Mouse (Mus musculus): Measurements from ENCODE around the gene Triobp. TPM values are rescaled to one million over a fixed set of nuclear protein-coding genes. Genes with fewer than 3 reads are reported as not detected.

Triobp gene
- polyA plus RNA-seq, 1 experiment from 2014 or later = 46.7 TPM

DNA sequence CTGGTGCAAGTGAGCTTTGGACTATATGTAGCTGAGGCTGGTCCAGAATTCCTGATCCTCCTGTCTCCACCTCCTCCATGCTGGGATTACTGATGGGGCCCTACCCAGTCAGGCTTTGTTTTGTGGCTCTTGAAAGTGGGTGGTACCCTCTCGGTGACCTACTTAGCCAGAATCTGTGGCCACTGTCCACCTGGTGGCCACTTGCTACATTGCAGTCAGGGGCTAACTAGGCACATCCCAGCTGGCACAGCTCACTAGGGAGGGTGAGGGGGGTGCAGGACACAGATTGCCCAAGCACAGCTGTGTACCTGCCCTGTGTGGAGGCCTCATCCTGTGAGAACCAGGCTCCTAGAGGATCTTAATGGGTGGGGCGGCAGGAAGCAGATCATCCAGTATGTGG, 15.4 kb downstream of the Triobp start:
- Histone ChIP-seq H3K4me3 (ENCODE audit: low read depth, low read length) (no peak overlapping the region), H3K9me3 (ENCODE audit: control insufficient read depth, low read length) (no peaks in the 10 kb centered on the region), H3K36me3 (ENCODE audit: control insufficient read depth, insufficient read depth, low read length) (no peaks in the 10 kb centered on the region), H3K27me3 (replicated peaks; ENCODE audit: control insufficient read depth, insufficient read depth, low read length) (no peaks in the 10 kb centered on the region), H3K4me1 (replicated peaks; ENCODE audit: control insufficient read depth, insufficient read depth, low read length) (0 out of 2 replicates have a peak, but pooled peaks cover 2% of the 10 kb centered on the region), H3K4me2 (no peak overlapping the region), H3K9ac (ENCODE audit: low read depth, low read length) (no peak overlapping the region), H3K27ac (ENCODE audit: low read depth, low read length) (no peak overlapping the region)
- DNase-seq (ENCODE audit: low spot score) = no peak
- no peak; the same call in 1 of the 2 replicates for ATAC-seq (replicated peaks; ENCODE audit: low FRiP score)
- 27% methylated on average over 2 of the region's 2 CpGs for WGBS

DNA sequence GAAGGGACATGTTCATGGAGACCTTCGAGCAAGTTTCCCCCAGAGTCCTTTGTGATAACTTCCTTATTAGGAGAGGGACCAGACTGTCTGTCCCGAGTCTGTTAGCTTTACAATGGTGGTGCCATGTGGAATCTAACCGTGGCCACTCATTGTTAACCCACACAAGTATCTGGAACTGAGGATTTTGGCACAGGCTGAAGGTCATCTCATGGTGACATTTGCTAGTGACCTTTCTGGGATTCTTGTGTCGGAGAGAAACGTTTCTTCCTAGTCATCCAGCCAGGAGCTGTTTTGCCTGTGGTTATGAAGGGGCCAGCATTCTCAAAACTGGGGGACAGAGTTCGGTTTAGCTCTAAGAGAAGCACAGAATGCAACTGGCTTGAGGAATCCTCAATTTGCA, 24.1 kb downstream of the Triobp start:
- ATAC-seq (replicated peaks; ENCODE audit: low FRiP score) (no peak), DNase-seq (ENCODE audit: low spot score) (no peak)
- no peaks in the 10 kb centered on the region for H3K4me1 ChIP-seq (replicated peaks; ENCODE audit: control insufficient read depth, insufficient read depth, low read length)
- no peaks in the 10 kb centered on the region for H3K9me3 ChIP-seq (ENCODE audit: control insufficient read depth, low read length)
- WGBS = 57% methylated on average over 6 of the region's 6 CpGs
- no peak overlapping the region for H3K4me3 ChIP-seq (ENCODE audit: low read depth, low read length)
- H3K27ac ChIP-seq (ENCODE audit: low read depth, low read length) = no peak overlapping the region
- H3K4me2 ChIP-seq = no peak overlapping the region
- H3K9ac ChIP-seq (ENCODE audit: low read depth, low read length) = no peak overlapping the region
- H3K27me3 ChIP-seq (replicated peaks; ENCODE audit: control insufficient read depth, insufficient read depth, low read length) = 0 out of 2 replicates have a peak, but pooled peaks cover 4% of the 10 kb centered on the region
- H3K36me3 ChIP-seq (ENCODE audit: control insufficient read depth, insufficient read depth, low read length) = no peaks in the 10 kb centered on the region

DNA sequence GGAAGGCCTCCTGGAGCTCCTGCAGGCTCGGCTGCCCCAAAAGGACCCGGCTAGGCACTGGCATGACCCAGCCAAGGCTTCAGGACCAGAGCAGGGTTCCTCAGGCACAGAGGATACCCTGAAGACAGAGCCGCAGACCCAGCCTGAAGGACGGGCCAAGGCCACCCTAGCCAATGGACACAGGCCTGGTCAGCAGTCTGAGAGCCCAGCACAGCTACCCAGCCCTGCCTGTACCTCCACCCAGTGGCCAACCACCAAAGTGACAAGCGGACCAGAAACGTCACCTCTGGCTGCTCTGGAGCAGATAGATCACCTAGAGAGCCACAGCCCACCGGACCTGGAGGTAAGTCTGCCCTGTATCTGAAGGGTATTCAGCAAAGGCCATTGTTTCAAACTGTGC, 26.4 kb downstream of the Triobp start:
- DNase-seq (ENCODE audit: low spot score) (no peak), ATAC-seq (replicated peaks; ENCODE audit: low FRiP score) (no peak)
- Histone ChIP-seq H3K9me3 (ENCODE audit: control insufficient read depth, low read length) (no peaks in the 10 kb centered on the region), H3K9ac (ENCODE audit: low read depth, low read length) (no peak overlapping the region), H3K4me2 (no peak overlapping the region), H3K27ac (ENCODE audit: low read depth, low read length) (no peak overlapping the region), H3K4me3 (ENCODE audit: low read depth, low read length) (no peak overlapping the region), H3K36me3 (ENCODE audit: control insufficient read depth, insufficient read depth, low read length) (no peaks in the 10 kb centered on the region), H3K4me1 (replicated peaks; ENCODE audit: control insufficient read depth, insufficient read depth, low read length) (peaks cover 7% of the 10 kb centered on the region), H3K27me3 (replicated peaks; ENCODE audit: control insufficient read depth, insufficient read depth, low read length) (no peaks in the 10 kb centered on the region)
- 73% methylated on average over 7 of the region's 7 CpGs for WGBS

DNA sequence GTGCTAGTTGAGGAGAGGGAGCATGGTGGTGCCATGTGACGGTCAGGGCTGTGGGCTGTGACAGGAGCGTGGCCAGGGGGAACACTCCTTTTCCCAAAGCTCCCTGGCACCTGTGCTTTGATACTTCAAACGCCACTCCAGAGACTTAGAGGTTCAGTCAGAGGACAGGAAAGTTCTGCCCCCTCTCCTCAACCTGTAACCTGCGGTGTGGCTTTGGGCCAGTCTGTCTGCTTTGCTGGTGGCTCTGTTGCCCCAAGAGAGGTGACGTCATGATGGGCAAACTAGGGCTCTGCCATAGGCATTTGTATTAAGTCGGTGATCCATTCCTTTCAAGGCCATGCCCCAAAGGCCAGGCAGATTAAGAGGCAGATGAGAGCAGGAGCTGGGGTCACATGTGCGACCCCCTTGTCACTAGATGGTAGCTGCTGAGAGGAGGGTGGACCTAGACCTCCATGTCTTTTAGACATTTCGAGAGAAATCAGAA, 30.2 kb downstream of the Triobp start:
- DNase-seq (ENCODE audit: low spot score) (no peak), ATAC-seq (replicated peaks; ENCODE audit: low FRiP score) (no peak)
- Histone ChIP-seq H3K4me3 (ENCODE audit: low read depth, low read length) (no peak overlapping the region), H3K4me2 (no peak overlapping the region), H3K4me1 (replicated peaks; ENCODE audit: control insufficient read depth, insufficient read depth, low read length) (peaks cover 18% of the 10 kb centered on the region), H3K27ac (ENCODE audit: low read depth, low read length) (no peak overlapping the region), H3K36me3 (ENCODE audit: control insufficient read depth, insufficient read depth, low read length) (no peaks in the 10 kb centered on the region), H3K9ac (ENCODE audit: low read depth, low read length) (no peak overlapping the region), H3K27me3 (replicated peaks; ENCODE audit: control insufficient read depth, insufficient read depth, low read length) (no peaks in the 10 kb centered on the region), H3K9me3 (ENCODE audit: control insufficient read depth, low read length) (no peaks in the 10 kb centered on the region)
- WGBS = 83% methylated on average over 8 of the region's 8 CpGs

DNA sequence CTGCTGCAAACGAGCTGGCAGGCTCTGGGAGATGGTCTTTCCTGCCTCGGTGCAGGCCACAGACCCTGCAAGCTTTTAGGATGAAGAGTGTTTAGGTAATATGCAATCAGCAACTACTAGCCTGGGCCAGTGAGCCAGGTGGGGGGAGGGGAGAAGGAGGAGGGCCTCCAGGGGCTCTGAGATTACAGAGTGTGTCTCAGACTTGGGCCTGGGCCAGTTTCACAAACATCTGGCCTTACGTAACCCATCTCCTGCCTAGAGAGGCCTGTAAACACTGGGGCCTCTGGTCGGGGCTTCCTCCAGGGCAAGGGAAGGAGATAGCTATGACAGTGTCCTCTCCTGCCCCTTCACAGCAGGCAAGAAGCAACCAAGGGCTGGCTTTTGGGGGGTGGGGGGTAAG, 31.4 kb downstream of the Triobp start:
- Histone ChIP-seq H3K4me1 (replicated peaks; ENCODE audit: control insufficient read depth, insufficient read depth, low read length) (peaks cover 21% of the 10 kb centered on the region), H3K27me3 (replicated peaks; ENCODE audit: control insufficient read depth, insufficient read depth, low read length) (no peaks in the 10 kb centered on the region), H3K9me3 (ENCODE audit: control insufficient read depth, low read length) (no peaks in the 10 kb centered on the region), H3K27ac (ENCODE audit: low read depth, low read length) (peak overlapping the region; percentile 55), H3K36me3 (ENCODE audit: control insufficient read depth, insufficient read depth, low read length) (no peaks in the 10 kb centered on the region), H3K9ac (ENCODE audit: low read depth, low read length) (no peak overlapping the region), H3K4me3 (ENCODE audit: low read depth, low read length) (no peak overlapping the region), H3K4me2 (0 out of 2 replicates have a peak overlapping the region, but pooled peaks have one; percentile 18)
- ATAC-seq (replicated peaks; ENCODE audit: low FRiP score) (no peak), DNase-seq (ENCODE audit: low spot score) (peak; percentile 46)
- WGBS = 20% methylated on average over 4 of the region's 4 CpGs

DNA sequence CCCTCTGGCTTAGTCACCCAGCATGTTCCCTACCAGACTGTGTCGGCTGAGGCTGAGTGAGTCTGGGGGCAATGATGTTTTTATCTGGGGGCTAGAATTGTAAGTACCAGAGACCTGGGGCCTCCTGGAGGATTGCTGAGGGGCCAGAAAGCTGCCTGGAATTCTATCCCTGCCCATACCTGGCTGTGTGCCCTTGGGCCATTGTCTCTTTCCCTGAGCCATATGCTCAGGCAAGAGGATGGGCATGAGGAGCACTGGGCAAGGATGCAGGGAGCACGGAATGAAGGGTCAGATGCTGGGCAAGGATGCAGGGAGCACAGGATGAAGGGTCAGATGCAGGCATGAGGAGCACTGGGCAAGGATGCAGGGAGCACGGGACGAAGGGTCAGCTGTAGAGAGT, 32.6 kb downstream of the Triobp start:
- no peaks in the 10 kb centered on the region for H3K9me3 ChIP-seq (ENCODE audit: control insufficient read depth, low read length)
- DNase-seq (ENCODE audit: low spot score) = no peak
- no peaks in the 10 kb centered on the region for H3K27me3 ChIP-seq (replicated peaks; ENCODE audit: control insufficient read depth, insufficient read depth, low read length)
- WGBS = 87% methylated on average over 4 of the region's 4 CpGs
- no peak overlapping the region for H3K27ac ChIP-seq (ENCODE audit: low read depth, low read length)
- ATAC-seq (replicated peaks; ENCODE audit: low FRiP score) = no peak
- H3K36me3 ChIP-seq (ENCODE audit: control insufficient read depth, insufficient read depth, low read length) = no peaks in the 10 kb centered on the region
- H3K4me3 ChIP-seq (ENCODE audit: low read depth, low read length) = no peak overlapping the region
- peaks cover 33% of the 10 kb centered on the region for H3K4me1 ChIP-seq (replicated peaks; ENCODE audit: control insufficient read depth, insufficient read depth, low read length)
- no peak overlapping the region for H3K9ac ChIP-seq (ENCODE audit: low read depth, low read length)
- H3K4me2 ChIP-seq = no peak overlapping the region

DNA sequence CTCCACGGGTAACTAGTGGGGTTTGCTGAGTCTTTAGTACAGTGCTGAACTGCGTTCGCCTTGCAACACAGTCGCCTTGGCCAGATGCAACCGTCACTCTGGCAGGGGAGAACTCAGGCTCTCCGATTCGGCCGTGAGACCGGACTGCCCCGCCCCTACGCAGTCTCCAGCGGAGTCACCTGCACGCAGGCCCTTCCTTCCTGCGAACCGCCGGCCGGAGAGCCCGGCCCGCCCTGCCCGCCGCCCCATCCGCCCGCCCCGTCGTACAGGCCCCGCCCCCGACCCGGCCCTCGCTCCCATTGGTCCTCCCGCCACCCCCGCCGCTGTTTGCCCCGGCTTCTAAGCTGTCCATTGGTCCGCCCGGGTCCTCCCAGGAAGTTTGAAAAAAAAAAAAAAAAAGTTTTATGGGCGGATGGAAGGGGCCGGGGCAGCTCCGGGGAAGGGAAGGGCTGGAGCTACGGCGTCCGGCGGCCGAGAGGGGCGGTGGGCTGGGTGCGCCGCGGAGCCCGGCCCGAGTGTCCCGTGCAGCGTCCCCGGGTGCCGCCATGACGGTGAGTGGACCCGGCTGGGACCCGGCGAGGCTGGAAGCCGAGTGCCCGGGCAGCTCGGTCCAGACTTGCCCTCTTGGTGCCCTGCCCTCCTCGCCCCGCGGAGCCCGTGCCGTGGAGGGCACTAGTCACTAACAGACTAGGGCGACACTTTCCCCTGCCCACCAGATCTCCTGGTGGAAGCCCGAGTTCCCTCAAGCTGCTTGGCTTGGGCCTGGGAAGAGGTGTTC, 35.3 kb downstream of the Triobp start:
- ATAC-seq (replicated peaks; ENCODE audit: low FRiP score) (peak; percentile 87), DNase-seq (ENCODE audit: low spot score) (peak; percentile 88)
- under 1% methylated on average over 65 of the region's 67 CpGs for WGBS
- no peaks in the 10 kb centered on the region for H3K27me3 ChIP-seq (replicated peaks; ENCODE audit: control insufficient read depth, insufficient read depth, low read length)
- peak overlapping the region; percentile 92 for H3K4me3 ChIP-seq (ENCODE audit: low read depth, low read length)
- peak overlapping the region; percentile 99 for H3K27ac ChIP-seq (ENCODE audit: low read depth, low read length)
- H3K4me2 ChIP-seq = peak overlapping the region; percentile 88
- no peaks in the 10 kb centered on the region for H3K36me3 ChIP-seq (ENCODE audit: control insufficient read depth, insufficient read depth, low read length)
- H3K9ac ChIP-seq (ENCODE audit: low read depth, low read length) = peak overlapping the region; percentile 88
- H3K9me3 ChIP-seq (ENCODE audit: control insufficient read depth, low read length) = no peaks in the 10 kb centered on the region
- peaks cover 45% of the 10 kb centered on the region for H3K4me1 ChIP-seq (replicated peaks; ENCODE audit: control insufficient read depth, insufficient read depth, low read length)

DNA sequence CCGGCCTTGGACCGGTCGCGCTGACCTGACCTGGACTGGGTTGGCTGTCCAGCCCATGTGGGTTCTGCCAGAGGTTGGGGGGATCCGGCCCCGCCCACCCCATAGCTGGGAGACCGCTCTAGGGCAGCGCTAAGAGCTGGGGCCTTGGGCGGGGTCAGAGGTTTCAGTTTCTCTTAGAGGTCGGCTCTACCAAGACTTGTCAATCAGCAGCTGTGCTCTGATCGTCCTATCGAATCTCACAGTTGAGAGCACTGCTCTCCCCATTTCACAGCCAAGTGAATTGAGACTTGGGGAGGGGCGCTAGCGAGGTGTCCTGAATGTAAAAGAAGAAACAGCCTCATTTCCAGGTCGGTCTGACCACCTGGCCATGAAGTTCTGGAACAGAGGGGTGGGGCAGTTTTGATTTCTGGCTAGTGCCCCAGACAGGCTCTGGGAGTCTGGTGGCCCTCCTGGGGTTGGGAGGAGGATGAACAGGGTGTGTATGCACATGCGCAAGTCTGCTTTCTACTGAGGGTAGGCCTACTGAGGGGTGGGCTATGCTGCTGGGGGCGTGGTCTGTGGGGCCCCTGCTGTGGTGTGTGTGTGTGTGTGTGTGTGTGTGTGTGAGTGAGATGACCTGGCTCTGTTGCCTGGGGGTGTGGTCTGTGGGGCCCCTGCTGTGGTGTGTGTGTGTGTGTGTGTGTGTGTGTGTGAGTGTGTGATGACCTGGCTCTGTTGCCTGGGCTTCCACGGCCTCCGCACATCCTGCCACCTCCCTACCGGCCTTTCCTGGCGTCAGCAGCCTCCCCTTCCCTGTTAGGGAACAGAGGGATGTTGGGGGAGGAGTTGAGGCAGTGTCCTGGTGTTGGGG, 36.1 kb downstream of the Triobp start:
- peaks cover 5% of the 10 kb centered on the region; the same call in 1 of the 2 replicates for H3K36me3 ChIP-seq (ENCODE audit: control insufficient read depth, insufficient read depth, low read length)
- H3K27me3 ChIP-seq (replicated peaks; ENCODE audit: control insufficient read depth, insufficient read depth, low read length) = no peaks in the 10 kb centered on the region
- H3K9ac ChIP-seq (ENCODE audit: low read depth, low read length) = peak overlapping the region; percentile 88
- DNase-seq (ENCODE audit: low spot score) (peak; percentile 80), ATAC-seq (replicated peaks; ENCODE audit: low FRiP score) (peak; percentile 70)
- no peaks in the 10 kb centered on the region for H3K9me3 ChIP-seq (ENCODE audit: control insufficient read depth, low read length)
- under 1% methylated on average over 21 of the region's 21 CpGs for WGBS
- H3K4me3 ChIP-seq (ENCODE audit: low read depth, low read length) = peak overlapping the region; percentile 92
- peak overlapping the region; percentile 88 for H3K4me2 ChIP-seq
- peak overlapping the region; percentile 99 for H3K27ac ChIP-seq (ENCODE audit: low read depth, low read length)
- peaks cover 41% of the 10 kb centered on the region for H3K4me1 ChIP-seq (replicated peaks; ENCODE audit: control insufficient read depth, insufficient read depth, low read length)

Data from liver, embryonic 11.5 days (tissue).